Mouse (Mus musculus) cerebellum, adult 2 months (tissue): ENCODE data around the gene Rnaset2b.
"Not testable (repeated sequence)": the region's sequence is repeated elsewhere in the genome, so short reads cannot be mapped to it uniquely, and the experiment has no call there.

Experiments used
- CTCF ChIP-seq: fragments of 200-500 bp; IDR thresholded peaks from 2 replicates; pipeline ENCODE4 v1.5.1; 2011; ENCODE audit warnings: low read depth, mild to moderate bottlenecking, control low read depth, low read length, moderate library complexity, borderline replicate concordance; ENCODE audit not compliant: insufficient read depth
- POLR2A ChIP-seq: fragments of 200-500 bp; IDR thresholded peaks from 2 replicates; pipeline ENCODE4 v1.6.1; 2011; ENCODE audit warnings: low read length, control low read depth, borderline replicate concordance; ENCODE audit not compliant: insufficient read depth

DNA sequence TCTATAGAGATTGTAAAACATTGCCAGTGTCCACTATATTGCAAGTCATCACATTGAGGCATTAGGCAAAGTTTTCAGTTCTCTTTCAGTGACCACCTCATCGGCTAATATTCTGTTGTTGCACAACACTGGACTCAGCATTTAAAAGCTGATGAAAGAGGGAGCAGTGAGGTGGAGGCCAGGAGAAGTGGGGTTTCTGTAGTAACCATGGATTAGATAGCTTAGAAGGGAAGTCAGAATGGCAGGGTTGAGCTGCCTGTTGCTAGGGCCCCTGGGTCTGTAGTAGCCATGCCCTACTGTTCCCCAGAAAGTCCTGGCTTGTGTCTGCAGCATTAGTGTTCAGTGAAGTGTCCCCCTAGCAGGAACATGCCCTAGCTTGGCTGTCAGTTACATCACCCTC, 15.7 kb downstream of the Rnaset2b start:
- TF ChIP-seq CTCF, POLR2A: not testable (repeated sequence)
